Mouse (Mus musculus) lung, postnatal 10 days (tissue): ENCODE data around the gene Tysnd1.

Source experiments
- DNase-seq: peaks from one replicate; pipeline ENCODE4 v3.0.0; 2021

Tysnd1 gene

DNA sequence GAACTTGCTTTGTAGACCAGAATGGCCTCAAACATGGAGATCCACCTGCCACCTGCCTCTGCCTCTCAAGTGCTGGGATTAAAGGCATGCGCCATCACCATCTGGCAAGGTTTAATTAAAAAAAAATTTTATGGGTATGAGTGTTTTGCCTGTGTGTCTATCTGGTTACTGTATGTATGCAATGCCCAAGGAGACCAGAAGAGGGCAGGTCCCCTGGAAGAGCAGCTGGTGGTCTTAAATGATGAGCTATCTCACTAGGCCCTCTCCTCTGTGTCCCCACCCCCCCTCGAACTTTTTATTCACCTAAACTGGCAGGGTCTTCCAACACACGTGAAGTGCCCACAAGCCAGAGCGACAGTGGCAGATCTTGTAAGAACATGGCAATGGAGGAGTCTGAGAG is 46.6 kb downstream of the Tysnd1 start:
- DNase-seq: peak; percentile 25

DNA sequence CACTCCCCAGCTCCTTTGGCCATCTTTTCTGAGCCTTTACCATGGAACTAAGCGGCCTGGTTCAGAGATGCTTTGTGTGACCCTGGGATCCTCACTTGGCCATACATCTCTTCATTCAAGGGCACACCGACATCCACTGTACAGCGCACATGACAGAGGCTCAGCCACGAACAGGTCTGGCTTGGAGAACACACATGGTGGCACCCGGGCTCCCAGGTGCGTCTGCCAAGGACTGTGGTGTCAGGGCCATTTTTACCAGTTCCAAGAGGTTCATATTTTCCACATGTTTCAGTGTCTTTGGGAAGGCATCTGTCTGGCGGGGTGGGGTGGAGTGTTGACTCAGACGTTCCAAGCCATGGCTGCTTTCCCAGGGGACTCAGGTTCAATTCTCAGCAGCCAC is 47.0 kb downstream of the Tysnd1 start:
- DNase-seq: no peak

DNA sequence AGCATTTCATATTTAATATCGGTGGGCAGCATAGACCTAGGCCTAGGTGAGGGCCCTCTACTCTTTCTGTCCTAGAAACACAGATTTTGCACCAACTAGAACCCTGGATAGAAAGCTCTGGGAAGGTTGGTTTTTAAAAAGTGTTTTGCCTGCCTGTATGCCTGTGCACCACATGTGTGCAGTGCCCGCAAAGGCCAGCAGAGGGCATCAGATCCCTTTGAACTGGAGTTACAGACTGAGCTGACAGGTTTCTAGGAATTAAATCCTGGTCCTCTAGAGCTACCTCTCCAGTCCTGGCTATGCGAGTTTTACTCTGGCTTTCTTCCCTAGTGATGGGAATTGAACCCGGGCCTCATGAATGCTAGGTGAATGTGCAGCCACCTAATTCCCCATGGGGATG is 49.8 kb downstream of the Tysnd1 start:
- peak; percentile 67 for DNase-seq

DNA sequence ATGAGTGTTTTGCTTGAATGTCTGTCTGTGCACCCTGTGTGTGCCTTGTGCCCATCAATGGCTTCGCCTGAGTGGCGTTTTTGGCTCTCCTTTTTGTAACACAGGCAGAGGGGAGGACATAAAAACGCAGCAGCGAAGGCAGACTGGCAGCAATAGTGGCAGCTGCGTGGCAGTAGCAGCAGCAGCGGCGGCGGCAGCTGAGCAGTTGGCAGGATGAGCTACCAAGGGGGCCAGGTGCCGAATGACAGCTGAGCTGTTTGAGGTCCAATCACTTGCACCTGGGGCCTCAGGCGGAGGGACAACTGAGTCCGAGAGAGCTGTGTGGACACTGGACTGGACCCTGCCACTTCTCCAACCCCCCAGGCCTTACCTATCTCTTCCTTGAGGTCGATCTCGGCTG is 52.0 kb downstream of the Tysnd1 start:
- no peak for DNase-seq

DNA sequence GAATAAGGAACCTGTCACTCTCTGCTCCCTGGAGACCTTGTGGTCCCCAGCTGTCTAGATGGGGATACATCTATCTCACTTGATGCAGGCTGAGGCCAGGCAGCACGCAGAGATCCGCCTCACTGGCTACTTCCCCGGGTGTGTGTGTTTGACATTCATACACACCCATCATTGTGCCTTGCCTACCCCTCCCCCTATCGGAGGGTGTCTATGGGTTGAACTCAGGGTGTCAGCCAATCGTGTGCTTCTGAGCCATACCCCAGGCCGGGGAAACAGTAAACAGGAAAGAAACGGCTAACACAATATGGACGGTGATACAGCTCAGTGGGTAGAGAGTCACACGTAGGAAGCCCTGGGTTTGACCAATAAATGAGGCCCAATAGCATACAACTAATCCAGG is 54.7 kb downstream of the Tysnd1 start:
- peak; percentile 21 for DNase-seq

DNA sequence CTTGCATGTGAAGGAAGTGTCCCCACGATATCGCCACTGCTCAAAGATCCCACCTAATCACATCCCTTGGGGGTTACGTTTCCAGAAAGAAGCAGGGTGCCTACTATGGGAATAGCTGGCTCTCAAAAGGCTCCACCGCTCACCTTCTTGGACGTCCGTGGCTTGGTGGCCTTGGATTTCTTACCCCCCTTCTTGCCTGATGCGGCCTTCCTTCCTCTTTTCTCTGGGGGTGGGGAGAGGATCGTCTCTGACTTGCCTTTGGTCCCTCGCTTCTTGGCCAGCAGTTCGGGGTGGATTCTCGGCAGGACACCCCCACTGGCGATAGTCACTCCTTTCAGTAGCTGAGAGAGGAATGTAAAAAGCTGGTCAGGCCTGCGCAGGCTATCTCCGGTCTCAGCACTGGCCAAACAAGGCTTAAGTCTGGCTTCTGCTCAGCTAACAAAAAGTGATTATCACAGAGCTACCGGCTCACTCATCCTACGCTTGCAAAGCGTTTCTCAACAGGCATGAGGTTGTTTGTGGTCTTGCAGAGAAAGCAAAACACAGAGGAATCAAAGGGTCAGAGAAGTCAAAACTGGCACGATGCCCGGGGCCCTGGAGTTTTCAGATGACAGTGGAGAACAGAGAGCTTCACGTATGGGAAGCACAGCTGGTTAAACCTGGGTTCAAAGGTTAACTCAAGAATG is 56.4 kb downstream of the Tysnd1 start:
- peak; percentile 76 for DNase-seq
